In genomic region chr7:116882268-116882964, GRCm38 (mm10) we compare ENCODE assay signal across 18 mouse cellular contexts.
DNase-seq lines count a peak whose midpoint lies in the region; ATAC-seq lines count a peak whose summit lies in the region.
"Had no signal": no experiment of that assay in that cellular context is flagged by ENCODE, and none has a peak within 500 bp of the region (broad histone marks: within the 10 kb centered on the region; RNA-seq: fewer than 3 reads in every experiment).

No protein-coding gene starts in this region.

- H3K36me3 ChIP-seq in kidney, embryonic 15.5 days = no peaks in the 10 kb centered on the region
- no peaks in the 10 kb centered on the region for H3K36me3 ChIP-seq in limb, embryonic 11.5 days (ENCODE audit: control insufficient read depth, insufficient read depth, low read length)
- H3K36me3 ChIP-seq: forebrain, embryonic 15.5 days; midbrain, embryonic 13.5 days had no signal

- 30% methylated on average over 5 of the region's 5 CpGs for WGBS in kidney, embryonic 15.5 days
- WGBS in limb, embryonic 11.5 days = 14% methylated on average over 5 of the region's 5 CpGs

- no peaks in the 10 kb centered on the region for H3K9me3 ChIP-seq in kidney, embryonic 15.5 days (replicated peaks)
- H3K9me3 ChIP-seq in limb, embryonic 11.5 days (ENCODE audit: control insufficient read depth, low read length) = no peaks in the 10 kb centered on the region
- H3K9me3 ChIP-seq: forebrain, embryonic 15.5 days; midbrain, embryonic 13.5 days had no signal

- no peak overlapping the region for H3K4me2 ChIP-seq in kidney, embryonic 15.5 days
- H3K4me2 ChIP-seq in limb, embryonic 11.5 days (ENCODE audit: low read depth, severe bottlenecking) = no peak overlapping the region
- H3K4me2 ChIP-seq: forebrain, embryonic 15.5 days; liver, embryonic 11.5 days; lung, embryonic 14.5 days; midbrain, embryonic 13.5 days had no signal

- DNase-seq in kidney, adult 11 months = peak; percentile 6
- DNase-seq in kidney, adult 18-20 months = no peak
- DNase-seq in limb, embryonic 11.5 days (ENCODE audit: low spot score) = peak; percentile 47
- DNase-seq in yolk sac, embryonic 10.5 days (ENCODE audit: low spot score) = peak; percentile 7
- DNase-seq in adrenal gland, adult (ENCODE audit: inconsistent age in 2 of 2, low spot score in 1 of 2) = no peak
- no peak for DNase-seq in lung, postnatal 14 days
- DNase-seq: cerebellum, adult 8-10 months; gastrocnemius, postnatal 10 days; lung, embryonic 14.5 days; right cerebral cortex, postnatal 14 days had no signal

- no peak overlapping the region for H3K27ac ChIP-seq in kidney, embryonic 15.5 days
- no peak overlapping the region for H3K27ac ChIP-seq in limb, embryonic 11.5 days (replicated peaks; ENCODE audit: low read depth, low read length)
- H3K27ac ChIP-seq: forebrain, embryonic 15.5 days; hindbrain, postnatal 0 days; macrophage; midbrain, embryonic 13.5 days; stomach, postnatal 0 days had no signal

- no peaks in the 10 kb centered on the region for H3K27me3 ChIP-seq in kidney, embryonic 15.5 days
- H3K27me3 ChIP-seq in limb, embryonic 11.5 days (ENCODE audit: control insufficient read depth, insufficient read depth, low read length) = no peaks in the 10 kb centered on the region
- H3K27me3 ChIP-seq: forebrain, embryonic 15.5 days; midbrain, embryonic 13.5 days had no signal

- peaks cover 3% of the 10 kb centered on the region; the same call in 1 of the 2 replicates for H3K4me1 ChIP-seq in kidney, embryonic 15.5 days
- H3K4me1 ChIP-seq in limb, embryonic 11.5 days (ENCODE audit: control insufficient read depth, insufficient read depth, low read length) = peaks cover 3% of the 10 kb centered on the region; the same call in 1 of the 2 replicates
- H3K4me1 ChIP-seq: forebrain, embryonic 15.5 days; midbrain, embryonic 13.5 days had no signal

- ATAC-seq in kidney, embryonic 15.5 days (replicated peaks; ENCODE audit: low FRiP score) = peak; percentile 93
- no peak for ATAC-seq in limb, embryonic 11.5 days (ENCODE audit: insufficient number of reproducible peaks, low FRiP score, low TSS enrichment, low read depth)
- ATAC-seq: forebrain, embryonic 15.5 days; hindbrain, postnatal 0 days; midbrain, embryonic 13.5 days had no signal

- H3K4me3 ChIP-seq in kidney, embryonic 15.5 days (replicated peaks) = no peak overlapping the region
- H3K4me3 ChIP-seq in limb, embryonic 11.5 days (ENCODE audit: low read depth, low read length) = no peak overlapping the region
- H3K4me3 ChIP-seq: erythroblast, embryonic 14.5 days; forebrain, embryonic 15.5 days; midbrain, embryonic 13.5 days had no signal

- H3K9ac ChIP-seq in kidney, embryonic 15.5 days = no peak overlapping the region
- H3K9ac ChIP-seq in limb, embryonic 11.5 days (ENCODE audit: low read length) = no peak overlapping the region
- H3K9ac ChIP-seq: forebrain, embryonic 15.5 days; lung, embryonic 14.5 days; midbrain, embryonic 13.5 days had no signal

Comparison
In these comparisons a context has a peak if more than half of its experiments do, and no peak if none do; other contexts are left out.
1. DNase-seq: peak in kidney, adult 11 months (single experiment), limb, embryonic 11.5 days (single experiment) and yolk sac, embryonic 10.5 days (single experiment); none in kidney, adult 18-20 months (single experiment), adrenal gland, adult (0 of 2) and lung, postnatal 14 days (single experiment).